Mouse (Mus musculus) spleen, adult 2 months (tissue): ENCODE measurements around the gene Itga9. TPM values are rescaled to one million over a fixed set of nuclear protein-coding genes. Genes with fewer than 3 reads are reported as not detected.

Experiments
- DNase-seq, 2 experiments: peaks; one replicate each; pipeline versions ENCODE4 v3.0.0 to v3.0.0-alpha.2; 2012 to 2021; ENCODE audit warnings: low spot score in 2 of 2, low read depth in 1 of 2
- H3K27ac ChIP-seq: fragments of 200-500 bp; 2 replicates; pipeline ENCODE4 v1.5.1; 2012; ENCODE audit warnings: low read length, inconsistent platforms; ENCODE audit not compliant: insufficient read depth
- H3K27me3 ChIP-seq: fragments of 200-500 bp; 2 replicates; pipeline ENCODE4 v1.6.1; 2012; ENCODE audit warnings: mild to moderate bottlenecking, moderate library complexity, low read length, inconsistent platforms; ENCODE audit not compliant: control insufficient read depth, insufficient read depth
- H3K36me3 ChIP-seq: fragments of 200-500 bp; 2 replicates; pipeline ENCODE4 v1.6.1; 2012; ENCODE audit warnings: mild to moderate bottlenecking, low read length, inconsistent platforms; ENCODE audit not compliant: control insufficient read depth, insufficient read depth
- H3K4me1 ChIP-seq: fragments of 200-500 bp; 2 replicates; pipeline ENCODE4 v1.6.1; 2011; ENCODE audit warnings: inconsistent platforms; ENCODE audit not compliant: control insufficient read depth, insufficient read depth, insufficient read length
- H3K4me3 ChIP-seq: fragments of 200-500 bp; 2 replicates; pipeline ENCODE4 v1.5.1; 2011; ENCODE audit warnings: mild to moderate bottlenecking, inconsistent platforms; ENCODE audit not compliant: insufficient read depth, insufficient read length; ENCODE audit errors: extremely low read depth
- CTCF ChIP-seq: fragments of 200-500 bp; IDR thresholded peaks from 2 replicates; pipeline ENCODE4 v1.5.1; 2011; ENCODE audit warnings: mild to moderate bottlenecking, inconsistent platforms; ENCODE audit not compliant: insufficient read depth, insufficient read length, insufficient replicate concordance; ENCODE audit errors: extremely low read depth
- POLR2A ChIP-seq: fragments of 200-500 bp; IDR thresholded peaks from 2 replicates; pipeline ENCODE4 v1.6.1; 2011; ENCODE audit warnings: low read depth, low read length, inconsistent platforms
- WGBS: fragments of 180-500 bp; shearing (Covaris S2); methylation state at CpG from one replicate; pipeline ENCODE4 v1.1.7; 2018; 5-methylcytosine and 5-hydroxymethylcytosine counted together
- polyA plus RNA-seq: library from polyadenylated mRNA; depleted of rRNA; stranded (reverse); fragments of >200 nt; gene quantifications from 2 replicates; pipeline ENCODE4 v1.2.3, GENCODE M21; 2012

Gene Itga9
- polyA plus RNA-seq, 1 experiment, result 11.8 TPM

DNA sequence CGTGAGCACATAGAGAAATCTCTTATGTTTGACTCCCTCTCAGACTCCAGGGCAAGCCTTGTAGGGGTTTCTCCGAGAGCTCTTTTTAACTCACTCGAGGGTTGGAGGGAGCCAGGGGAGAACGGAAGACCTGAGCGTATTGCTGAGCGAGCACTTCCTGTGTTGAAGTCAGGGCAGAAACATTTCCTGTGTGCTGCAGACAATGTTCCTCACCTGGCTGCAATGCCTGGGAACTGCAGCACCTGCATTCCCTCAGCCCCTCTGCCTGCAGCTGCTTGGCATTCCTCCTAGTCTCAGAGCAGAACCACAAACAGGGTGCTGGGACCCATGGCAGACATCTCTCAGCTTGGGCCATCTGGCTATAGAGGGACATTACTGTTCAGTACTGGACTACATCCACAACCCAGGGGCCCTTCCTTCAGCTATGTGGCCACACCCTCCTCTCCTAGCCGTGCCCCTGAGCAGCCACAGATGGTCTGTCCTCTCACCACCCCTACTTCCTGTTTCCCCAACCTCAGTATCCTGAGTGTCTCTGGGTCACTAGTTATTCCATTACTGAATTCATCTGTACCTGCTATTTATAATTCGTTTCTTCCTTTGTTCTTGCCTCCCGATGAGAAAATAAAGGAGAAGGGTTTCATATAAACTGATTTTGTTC is 109.6 kb downstream of the Itga9 start:
- Histone ChIP-seq H3K4me3 (no peak overlapping the region), H3K4me1 (peaks cover 9% of the 10 kb centered on the region; the same call in 1 of the 2 replicates), H3K36me3 (no peaks in the 10 kb centered on the region), H3K27me3 (no peaks in the 10 kb centered on the region), H3K27ac (peak overlapping the region; percentile 47)
- peak; percentile 24 to 29 for DNase-seq
- no peak for TF ChIP-seq POLR2A
- peak; percentile 56; the same call in 1 of the 2 replicates for TF ChIP-seq CTCF
- WGBS, result 15% methylated on average over 9 of the region's 9 CpGs

GRCm38 (mm10) chr9:118717436-118717835 is 110.9 kb downstream of the Itga9 start:
- TF ChIP-seq POLR2A (no peak), CTCF (no peak)

GRCm38 (mm10) chr9:118718511-118718910 is 112.0 kb downstream of the Itga9 start:
- H3K27me3 ChIP-seq, result no peaks in the 10 kb centered on the region
- DNase-seq, result no peak
- no peaks in the 10 kb centered on the region for H3K36me3 ChIP-seq
- no peak for TF ChIP-seq POLR2A
- TF ChIP-seq CTCF, result no peak
- H3K4me1 ChIP-seq, result peaks cover 9% of the 10 kb centered on the region
- WGBS, result 83% methylated on average over 2 of the region's 2 CpGs
- no peak overlapping the region for H3K27ac ChIP-seq
- H3K4me3 ChIP-seq, result no peak overlapping the region

More at GRCm38 (mm10) chr9:118717436-118717835, 110.9 kb downstream of the Itga9 start:
- Histone ChIP-seq H3K36me3 (no peaks in the 10 kb centered on the region), H3K4me1 (peaks cover 9% of the 10 kb centered on the region), H3K27me3 (no peaks in the 10 kb centered on the region), H3K27ac (no peak overlapping the region), H3K4me3 (no peak overlapping the region)
- 83% methylated on average over 3 of the region's 3 CpGs for WGBS
- DNase-seq, result no peak

DNA sequence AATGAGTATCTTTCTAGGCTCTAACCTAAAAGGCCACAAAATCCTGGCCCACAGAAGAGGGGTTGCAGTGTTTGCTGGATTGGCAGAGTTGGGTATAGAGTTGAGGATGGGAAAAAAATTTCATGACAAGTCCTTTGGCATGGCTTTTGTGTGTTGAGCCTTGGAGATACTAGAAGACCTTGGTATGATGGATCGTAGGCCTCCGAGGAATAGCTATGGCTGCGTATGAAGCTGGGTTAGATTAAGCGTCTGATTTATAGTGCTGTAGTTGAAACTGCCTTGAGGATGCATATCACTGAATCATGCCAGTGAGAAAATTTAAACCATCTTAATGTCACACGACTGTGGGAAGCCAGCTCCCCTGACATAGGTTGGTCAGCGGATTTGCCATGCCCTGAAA is 114.6 kb downstream of the Itga9 start:
- peaks cover 13% of the 10 kb centered on the region for H3K4me1 ChIP-seq
- no peak overlapping the region for H3K4me3 ChIP-seq
- H3K27ac ChIP-seq, result no peak overlapping the region
- 95% methylated on average over 6 of the region's 6 CpGs for WGBS
- TF ChIP-seq POLR2A (no peak), CTCF (no peak)
- no peaks in the 10 kb centered on the region for H3K27me3 ChIP-seq
- DNase-seq, result no peak
- H3K36me3 ChIP-seq, result no peaks in the 10 kb centered on the region

DNA sequence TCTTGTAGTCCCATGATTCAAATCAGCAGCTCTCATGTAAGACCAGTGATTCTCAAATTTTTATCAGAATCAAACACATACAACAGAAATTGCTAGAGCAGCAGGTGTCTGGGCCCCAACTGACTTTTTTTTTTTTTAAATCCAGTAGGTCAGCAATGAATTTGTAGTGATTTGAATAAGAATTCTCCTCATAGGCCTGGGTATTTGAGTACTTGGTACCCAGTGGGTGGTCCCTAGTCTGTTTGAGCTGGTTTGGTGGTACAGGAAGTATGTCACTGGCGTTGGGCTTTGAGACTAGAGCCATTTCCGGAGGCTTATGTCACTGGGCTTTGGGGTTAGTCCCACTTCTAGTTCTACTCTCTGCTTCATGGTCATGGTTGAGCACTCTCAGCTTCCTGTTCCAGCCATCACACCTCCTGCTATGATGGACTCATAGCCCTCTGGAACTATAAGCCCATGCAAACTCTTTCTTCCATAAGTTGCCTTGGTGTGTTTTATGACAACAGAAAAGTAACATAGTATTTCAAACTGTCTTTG is 116.4 kb downstream of the Itga9 start:
- H3K36me3 ChIP-seq, result no peaks in the 10 kb centered on the region
- DNase-seq, result peak; percentile 18 to 58
- peak overlapping the region; percentile 2; the same call in 1 of the 2 replicates for H3K27ac ChIP-seq
- TF ChIP-seq POLR2A (no peak), CTCF (no peak)
- WGBS, result 25% methylated on average over 2 of the region's 2 CpGs
- no peak overlapping the region for H3K4me3 ChIP-seq
- H3K27me3 ChIP-seq, result no peaks in the 10 kb centered on the region
- H3K4me1 ChIP-seq, result peaks cover 27% of the 10 kb centered on the region

- H3K36me3 ChIP-seq, result no peaks in the 10 kb centered on the region
- 21% methylated on average over 9 of the region's 9 CpGs for WGBS
- no peak for TF ChIP-seq POLR2A
- no peak for TF ChIP-seq CTCF
- H3K27me3 ChIP-seq, result no peaks in the 10 kb centered on the region
- H3K4me3 ChIP-seq, result no peak overlapping the region
- H3K27ac ChIP-seq, result peak overlapping the region; percentile 51; the same call in 1 of the 2 replicates
- DNase-seq, result no peak
- peaks cover 32% of the 10 kb centered on the region for H3K4me1 ChIP-seq
Observed at GRCm38 (mm10) chr9:118725128-118725527, 118.6 kb downstream of the Itga9 start.

GRCm38 (mm10) chr9:118726550-118726949 is 120.1 kb downstream of the Itga9 start:
- Histone ChIP-seq H3K4me1 (peaks cover 36% of the 10 kb centered on the region), H3K4me3 (no peak overlapping the region), H3K27me3 (no peaks in the 10 kb centered on the region), H3K27ac (peak overlapping the region; percentile 14), H3K36me3 (no peaks in the 10 kb centered on the region)
- peak; percentile 17 to 23 for DNase-seq
- TF ChIP-seq POLR2A, result no peak
- TF ChIP-seq CTCF, result no peak
- WGBS, result 21% methylated on average over 4 of the region's 4 CpGs
